Mouse (Mus musculus) intestine, embryonic 14.5 days (tissue): ENCODE data around the gene 4930558C23Rik. TPM values are rescaled to one million over a fixed set of nuclear protein-coding genes. Genes with fewer than 3 reads are reported as not detected.

Experiments
- polyA plus RNA-seq: library from polyadenylated mRNA; unstranded; fragments of >200 nt; fragmentation: Nextera tagmentation; extraction: Ambion mirVana; gene quantifications from 2 replicates; pipeline ENCODE4 v1.2.1, GENCODE M21; 2014

Gene 4930558C23Rik
- polyA plus RNA-seq, 1 experiment from 2014 or later = not detected

Other genes with a start within 250 kb of the 4930558C23Rik start
- gene Sema6c, start 242.4 kb downstream of the 4930558C23Rik start, polyA plus RNA-seq = 4.8 and 5.3 TPM in 2 replicates
- 10.8 and 10.9 TPM in 2 replicates for gene Gabpb2, start 184.9 kb downstream of the 4930558C23Rik start, polyA plus RNA-seq
- 92.6 and 98.7 TPM in 2 replicates for gene Cdc42se1, start 174.1 kb downstream of the 4930558C23Rik start, polyA plus RNA-seq
- 38.5 and 38.9 TPM in 2 replicates for gene Mllt11, start 170.7 kb downstream of the 4930558C23Rik start, polyA plus RNA-seq
- 0.26 and 0.40 TPM in 2 replicates for gene Gm128, start 161.2 kb downstream of the 4930558C23Rik start, polyA plus RNA-seq
- gene Bnipl, start 151.6 kb downstream of the 4930558C23Rik start, polyA plus RNA-seq = 1.0 and 1.7 TPM in 2 replicates
- 38.5 and 39.8 TPM in 2 replicates for gene Mindy1, start 121.5 kb downstream of the 4930558C23Rik start, polyA plus RNA-seq
- gene Prune1, start 120.8 kb downstream of the 4930558C23Rik start, polyA plus RNA-seq = 16.5 and 20.6 TPM in 2 replicates
- 1.5 and 1.6 TPM in 2 replicates for gene Anxa9, start 95.7 kb downstream of the 4930558C23Rik start, polyA plus RNA-seq
- gene Cers2, start 88.0 kb downstream of the 4930558C23Rik start, polyA plus RNA-seq = 130 and 143 TPM in 2 replicates
- 45.2 and 51.3 TPM in 2 replicates for gene Setdb1, start 45.6 kb downstream of the 4930558C23Rik start, polyA plus RNA-seq
- 31.0 and 37.1 TPM in 2 replicates for gene Arnt, start 31.5 kb upstream of the 4930558C23Rik start, polyA plus RNA-seq
- 8.1 and 9.3 TPM in 2 replicates for gene Ctsk, start 96.4 kb upstream of the 4930558C23Rik start, polyA plus RNA-seq
- 22.4 and 26.6 TPM in 2 replicates for gene Ctss, start 123.9 kb upstream of the 4930558C23Rik start, polyA plus RNA-seq
- gene Hormad1, start 156.8 kb upstream of the 4930558C23Rik start, polyA plus RNA-seq = 0.12 TPM in 1 of 2 replicates, not detected in the other
- 38.5 and 38.7 TPM in 2 replicates for gene Golph3l, start 186.1 kb upstream of the 4930558C23Rik start, polyA plus RNA-seq
- 71.8 and 75.6 TPM in 2 replicates for gene Ensa, start 222.2 kb upstream of the 4930558C23Rik start, polyA plus RNA-seq